Mouse (Mus musculus) kidney, adult 18-20 months (tissue): Measurements from ENCODE around the gene Wnt8b.
"Not testable (repeated sequence)": the region's sequence is repeated elsewhere in the genome, so short reads cannot be mapped to it uniquely, and the experiment has no call there.

Source experiments
- DNase-seq: peaks from one replicate; pipeline ENCODE4 v3.0.0; 2021

Gene Wnt8b

DNA sequence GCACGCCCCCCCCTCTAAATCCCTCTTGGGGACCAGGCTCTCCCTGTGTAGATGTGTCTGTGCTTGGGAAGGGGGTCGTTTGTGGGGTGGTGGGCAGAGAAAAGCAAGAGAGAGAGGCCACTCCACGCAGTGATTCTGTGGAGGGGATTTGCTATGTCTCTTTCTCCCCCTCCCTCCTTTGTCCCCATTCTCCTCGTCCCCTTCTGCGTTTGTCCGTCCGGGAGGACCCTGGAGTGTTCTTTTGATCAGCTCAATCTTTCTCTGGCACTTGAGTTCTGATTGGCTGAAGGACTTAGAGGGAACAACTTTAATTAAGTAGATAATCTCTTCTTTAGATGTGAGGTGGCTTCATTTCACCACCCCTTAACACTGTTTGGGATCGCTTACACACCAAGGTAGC, at the start of gene Wnt8b:
Wnt8b (plus strand) TSS at position 345 of the 400 bp plus-strand sequence.
- DNase-seq: no peak

DNA sequence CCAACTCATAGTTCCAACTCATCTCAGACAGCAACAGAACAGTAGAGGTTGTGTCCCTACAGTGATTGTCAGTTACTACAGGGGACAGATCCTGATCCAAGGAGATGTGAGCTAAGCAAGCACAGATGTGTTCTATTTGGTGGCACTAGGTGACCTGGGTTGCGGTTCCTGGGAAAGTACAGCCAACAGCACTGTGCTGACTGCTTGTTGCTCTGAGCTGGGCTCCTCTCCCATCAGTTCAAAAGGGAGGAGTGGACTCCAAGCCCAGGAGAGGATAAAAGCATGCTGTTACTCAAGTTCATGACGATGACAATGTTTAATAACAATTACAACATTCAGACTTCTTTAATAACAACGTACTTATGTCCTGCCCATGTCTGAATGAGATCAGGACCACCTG, 47.5 kb upstream of the Wnt8b start:
- no peak for DNase-seq

DNA sequence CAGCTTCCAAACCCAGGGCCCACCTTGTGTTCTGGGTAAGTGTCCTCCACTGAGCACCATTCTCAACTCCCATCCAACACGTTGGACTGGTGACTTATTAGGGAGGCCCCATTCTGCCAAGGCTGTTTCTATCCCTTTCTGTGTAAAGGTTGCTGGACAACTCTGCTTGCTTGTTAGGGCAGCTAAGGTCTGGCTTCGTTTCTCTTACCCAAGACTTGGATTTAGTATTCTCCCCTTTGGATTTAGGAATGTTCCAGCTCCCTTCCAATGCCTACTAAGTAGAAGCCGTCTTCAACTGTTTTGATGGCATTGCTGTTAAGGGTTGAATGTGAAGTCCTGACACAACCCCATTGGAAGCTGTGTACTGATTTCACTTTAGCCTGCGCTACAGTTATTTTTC, 45.3 kb upstream of the Wnt8b start:
- no peak for DNase-seq

DNA sequence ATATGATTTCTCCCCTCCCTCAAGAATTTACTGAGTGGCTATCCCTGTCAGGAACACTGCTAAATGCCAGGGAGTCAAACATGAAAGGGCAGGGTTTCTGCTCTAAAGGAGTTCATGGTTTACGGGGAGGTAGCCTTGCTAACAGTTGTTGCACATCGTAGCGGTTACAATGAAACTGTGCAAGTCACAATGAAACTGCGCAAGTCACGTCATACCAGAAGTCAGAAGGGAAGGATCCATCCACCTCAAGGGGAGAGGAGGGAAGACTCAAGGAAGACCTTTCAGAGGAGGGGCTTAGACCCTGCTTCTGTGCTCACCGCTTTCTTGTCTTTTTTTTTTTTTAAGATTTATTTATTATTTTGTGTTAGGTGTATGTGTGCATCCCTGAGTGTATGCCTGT, 38.4 kb upstream of the Wnt8b start:
- no peak for DNase-seq

DNA sequence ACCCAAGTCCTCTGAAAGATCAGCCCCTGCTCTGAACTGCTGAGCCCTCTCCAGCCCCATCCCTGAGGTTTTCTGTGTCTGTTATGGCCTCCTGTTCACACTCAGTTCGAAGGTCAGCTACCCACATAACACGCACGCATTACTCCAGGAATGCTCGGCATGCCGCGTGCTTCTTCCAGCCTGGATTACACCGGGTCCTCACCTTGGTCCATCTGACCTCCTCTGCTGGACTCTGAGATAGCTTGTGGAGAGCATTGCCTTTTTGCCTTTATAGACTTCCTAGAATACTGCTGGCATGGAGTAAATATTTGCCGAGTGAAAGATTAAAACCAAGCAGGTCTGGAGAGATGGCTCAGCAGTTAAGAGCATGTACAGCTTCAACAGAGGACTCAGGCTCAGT, 37.9 kb upstream of the Wnt8b start:
- DNase-seq: peak; percentile 46

DNA sequence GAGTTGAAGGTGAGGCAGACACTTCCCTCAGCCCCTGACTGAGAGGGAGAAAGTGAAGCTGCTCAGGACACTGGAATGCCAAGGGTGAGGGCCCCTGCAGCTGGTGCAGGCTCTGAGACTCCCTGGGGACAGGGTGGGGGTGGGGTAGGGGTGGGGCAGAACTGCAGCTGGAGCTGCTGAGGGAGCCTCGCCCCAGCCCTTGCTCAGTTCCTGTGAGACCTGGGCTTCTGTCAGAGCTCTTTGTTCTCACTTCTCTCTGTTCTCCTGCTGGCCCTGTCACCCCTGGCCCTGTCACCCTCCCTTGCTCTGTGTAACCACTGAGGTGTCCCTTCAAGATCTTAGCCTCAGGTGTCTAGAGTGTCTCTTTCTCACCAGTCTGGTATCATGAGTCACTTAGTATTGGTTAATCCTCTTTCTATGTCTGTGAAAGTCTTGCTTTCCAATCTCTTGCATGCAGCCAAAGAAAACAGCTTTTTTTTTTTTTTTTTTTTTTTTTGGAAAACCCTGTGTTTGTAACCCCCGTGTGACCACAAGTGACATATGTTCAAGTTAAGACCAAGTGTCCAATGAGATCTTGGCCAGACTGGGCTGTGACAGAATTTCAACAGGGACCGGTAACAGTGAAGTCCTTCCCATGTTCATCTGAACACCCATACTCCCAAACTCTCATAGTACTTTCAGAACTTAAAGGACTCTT, 35.8 kb upstream of the Wnt8b start:
- no peak for DNase-seq

DNA sequence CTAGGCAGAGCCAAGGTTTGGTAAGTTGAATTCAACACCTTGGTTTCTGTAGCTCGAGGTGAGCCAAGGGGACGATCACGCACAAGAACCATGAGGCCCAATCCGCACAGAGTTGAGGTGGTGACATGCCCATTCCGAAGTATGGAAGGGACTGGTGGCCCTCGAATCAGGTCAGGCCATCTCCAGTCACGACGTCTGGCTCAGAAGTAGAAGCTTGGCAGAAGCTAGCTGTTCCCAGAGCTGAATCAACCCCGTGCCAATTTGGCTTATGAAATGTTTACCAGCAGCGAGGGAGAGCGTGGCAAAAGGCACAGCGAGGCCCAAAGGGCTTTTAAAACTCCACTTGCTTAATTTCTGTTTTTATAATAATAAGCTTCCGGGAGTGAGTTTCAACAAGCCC, 34.6 kb upstream of the Wnt8b start:
- DNase-seq: peak; percentile 27

DNA sequence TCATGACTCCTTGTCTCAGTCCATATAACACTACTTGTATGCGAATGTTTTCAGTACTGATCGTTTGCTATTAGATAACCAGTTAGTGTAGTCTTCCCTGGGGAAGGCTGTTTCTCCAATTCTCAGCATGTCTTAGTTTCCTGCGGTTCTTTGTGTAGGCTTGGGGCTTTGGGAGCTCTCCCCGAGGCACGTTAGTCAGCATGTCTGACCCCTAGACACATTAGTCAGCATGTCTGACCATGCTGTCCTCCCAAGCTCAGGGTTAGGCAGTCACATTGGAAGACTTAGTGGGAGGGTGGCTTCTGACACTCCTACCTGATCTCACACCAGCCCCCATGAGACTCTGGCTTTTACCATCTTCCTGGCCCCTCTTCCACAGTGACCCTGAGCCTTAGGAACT, 32.8 kb upstream of the Wnt8b start:
- no peak for DNase-seq

DNA sequence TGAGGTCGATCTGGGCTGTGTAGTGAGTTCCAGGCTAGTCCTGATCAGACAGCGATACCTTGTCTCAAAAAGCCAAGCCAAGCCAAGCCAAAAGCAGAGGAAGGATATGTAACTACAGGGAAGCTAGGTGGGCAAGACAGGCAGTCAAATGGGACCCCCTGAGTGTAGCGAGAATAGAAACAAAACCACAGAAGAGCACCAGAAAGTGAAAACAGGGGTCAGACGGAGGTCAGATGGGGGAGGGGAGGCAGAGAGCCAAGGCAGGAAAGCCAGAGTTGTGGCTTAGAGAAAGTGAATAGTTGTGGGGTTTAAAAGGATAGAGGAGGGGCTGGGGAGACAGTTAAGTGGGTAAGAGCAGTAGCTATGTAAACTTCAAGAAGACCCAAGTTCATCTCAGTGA, 31.8 kb upstream of the Wnt8b start:
- DNase-seq: no peak

DNA sequence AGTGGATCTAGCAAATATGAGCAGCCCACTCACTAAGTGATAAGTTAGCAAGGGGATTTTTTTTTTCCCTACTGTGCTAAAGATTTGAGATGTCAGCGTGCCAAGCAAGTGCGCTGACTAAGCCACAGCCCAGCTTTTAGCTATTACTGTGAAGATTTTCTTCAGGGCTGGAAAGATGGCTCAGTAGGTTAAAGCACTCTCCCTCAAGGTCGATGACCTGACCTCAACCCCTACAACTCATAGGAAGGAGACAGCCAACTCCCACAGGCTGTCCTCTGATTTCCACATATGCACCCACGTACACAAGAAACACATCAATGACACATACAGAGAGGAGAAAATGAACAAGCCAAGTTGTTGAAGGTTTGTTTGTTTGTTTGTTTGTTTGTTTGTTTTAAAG, 31.1 kb upstream of the Wnt8b start:
- DNase-seq: no peak

DNA sequence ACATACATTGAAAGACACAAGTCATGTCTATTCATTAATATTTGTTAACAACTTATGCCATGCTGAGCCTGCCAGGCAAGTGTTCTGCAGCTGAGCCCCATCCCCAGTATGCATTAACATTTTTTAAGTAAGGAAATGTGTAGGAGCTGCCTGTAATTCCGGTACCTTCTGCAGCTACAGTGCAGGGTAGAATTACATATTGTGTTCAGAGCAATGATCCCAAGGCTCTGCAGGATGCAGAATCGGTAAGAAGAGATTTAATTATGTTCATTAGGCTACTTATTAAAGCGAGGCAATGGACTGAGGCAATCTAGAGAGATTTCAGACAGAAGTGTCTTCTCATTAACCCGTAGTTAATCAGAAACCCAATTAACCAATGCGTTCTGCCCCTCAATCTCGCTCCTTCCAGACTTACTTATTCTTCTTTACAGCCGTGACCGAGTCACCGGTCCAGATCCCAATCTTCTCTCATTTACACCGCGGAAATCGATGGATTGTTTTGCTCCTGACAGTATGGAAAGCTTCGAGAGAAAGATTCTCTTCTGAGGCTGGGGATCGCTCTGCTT, 27.2 kb upstream of the Wnt8b start:
- DNase-seq: not testable (repeated sequence)

DNA sequence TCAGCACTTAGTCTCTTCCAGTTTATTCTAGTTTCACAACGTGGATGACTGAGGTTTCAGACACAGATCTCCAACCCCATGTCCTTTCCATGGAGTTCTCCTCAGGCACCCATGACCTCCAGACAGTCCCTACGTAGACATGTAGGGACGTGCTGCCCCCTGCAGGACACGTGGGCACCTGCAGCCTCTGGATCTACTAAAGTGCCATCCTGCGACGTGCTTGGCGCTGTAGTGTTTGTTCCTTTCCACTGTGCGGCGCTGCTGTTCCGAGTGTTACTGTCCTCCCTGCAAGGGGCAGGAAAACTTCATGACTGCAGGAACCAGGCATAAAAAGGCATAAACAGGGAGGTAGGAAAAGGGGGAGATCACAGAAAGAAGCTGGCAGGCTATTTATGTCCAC, 19.1 kb upstream of the Wnt8b start:
- peak; percentile 82 for DNase-seq

DNA sequence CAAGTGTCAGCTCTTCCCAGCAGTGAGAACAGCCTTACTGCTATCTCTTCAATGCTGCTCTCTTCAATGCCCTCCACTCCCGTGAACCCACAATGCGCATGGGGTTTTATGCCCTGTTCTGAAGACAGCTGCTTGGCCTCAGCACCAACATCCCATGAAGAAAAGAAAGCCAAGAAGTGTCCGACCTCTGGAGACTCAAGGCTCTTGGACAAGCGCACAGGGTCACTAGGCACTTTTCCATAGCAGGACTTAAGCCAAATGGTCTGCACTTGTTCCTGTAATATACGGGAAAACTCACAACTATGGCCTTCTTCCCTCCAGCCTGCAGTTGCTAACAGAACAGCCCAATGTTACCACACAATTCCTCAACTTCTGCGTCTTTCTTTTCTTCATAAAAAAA, 18.0 kb upstream of the Wnt8b start:
- no peak for DNase-seq

DNA sequence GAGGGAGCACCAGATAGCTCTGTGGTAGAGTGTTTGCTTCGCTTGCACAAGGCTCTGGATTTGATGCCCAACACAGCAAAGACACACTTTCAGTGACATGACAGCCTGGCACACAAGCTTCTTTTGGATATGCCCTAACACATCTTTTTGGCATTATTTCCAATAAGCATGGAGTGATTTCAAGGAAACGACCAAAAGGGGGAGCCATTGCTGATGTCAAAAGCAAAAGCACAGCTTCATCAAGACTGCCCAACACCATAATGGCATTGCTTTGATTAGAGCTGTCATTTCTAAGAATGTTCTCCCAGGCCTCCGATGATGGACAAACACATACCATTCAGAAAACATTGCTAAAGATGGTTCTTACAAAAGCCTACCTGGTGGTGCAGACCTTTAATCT, 16.7 kb upstream of the Wnt8b start:
- no peak for DNase-seq

DNA sequence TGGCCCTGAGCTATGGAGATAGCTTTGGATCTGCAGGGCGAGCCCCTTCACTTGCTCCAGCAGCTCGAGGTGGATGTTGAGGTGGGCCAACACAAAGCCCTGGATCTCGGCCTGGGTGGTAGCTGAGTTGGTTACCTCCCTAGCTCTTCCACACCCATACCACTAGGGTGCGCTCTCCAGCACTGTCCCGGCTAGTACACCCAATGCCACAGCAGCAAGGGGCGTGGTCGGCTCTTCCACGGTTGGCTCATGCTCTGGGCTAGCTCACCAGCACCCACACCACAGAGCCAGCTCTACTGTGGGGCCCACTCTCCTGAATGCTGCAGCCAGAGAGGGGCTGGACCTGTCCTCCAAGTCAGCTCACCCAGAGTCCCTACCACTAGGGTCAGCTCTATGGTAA, 6.0 kb upstream of the Wnt8b start:
- DNase-seq: peak; percentile 43

DNA sequence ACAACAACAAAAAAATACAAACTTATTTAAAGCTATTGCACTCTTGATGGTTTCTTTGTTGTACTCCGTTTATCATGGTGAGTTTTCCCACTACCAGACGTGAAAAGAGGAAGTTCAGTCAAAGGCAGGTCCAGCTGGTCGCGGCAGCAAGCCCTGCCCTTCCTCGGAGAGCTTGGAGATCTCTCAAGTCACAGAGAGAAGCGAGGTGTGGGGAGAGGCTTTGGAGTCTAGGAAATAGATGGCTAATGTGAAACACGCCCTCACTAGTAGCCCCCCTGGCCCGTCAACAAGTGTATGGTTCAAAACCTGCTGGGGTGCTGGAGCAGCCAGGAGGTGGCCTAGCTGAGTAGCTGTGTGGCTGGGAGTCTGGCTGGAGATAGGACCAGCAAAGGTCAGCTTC, 3.2 kb downstream of the Wnt8b start:
- DNase-seq: no peak

DNA sequence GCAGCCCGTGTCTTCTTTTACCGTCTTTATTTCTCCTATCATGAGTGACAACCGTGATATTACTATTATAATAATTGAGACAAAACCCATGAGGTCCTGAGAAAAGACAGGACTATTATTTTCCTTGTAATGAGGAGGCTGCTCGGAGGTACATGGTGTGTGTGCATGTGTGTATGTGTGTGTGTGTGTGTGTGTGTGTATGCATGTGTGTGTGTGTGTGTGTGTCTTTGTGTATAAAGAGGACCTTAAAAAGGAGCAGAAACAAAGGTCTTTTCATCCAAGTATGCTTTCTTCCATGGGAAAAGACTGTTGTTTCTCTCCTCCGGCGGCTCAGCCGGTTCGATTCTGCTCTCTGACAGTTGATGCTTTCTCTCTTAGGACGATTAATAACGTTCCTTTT, 3.7 kb downstream of the Wnt8b start:
- no peak for DNase-seq

DNA sequence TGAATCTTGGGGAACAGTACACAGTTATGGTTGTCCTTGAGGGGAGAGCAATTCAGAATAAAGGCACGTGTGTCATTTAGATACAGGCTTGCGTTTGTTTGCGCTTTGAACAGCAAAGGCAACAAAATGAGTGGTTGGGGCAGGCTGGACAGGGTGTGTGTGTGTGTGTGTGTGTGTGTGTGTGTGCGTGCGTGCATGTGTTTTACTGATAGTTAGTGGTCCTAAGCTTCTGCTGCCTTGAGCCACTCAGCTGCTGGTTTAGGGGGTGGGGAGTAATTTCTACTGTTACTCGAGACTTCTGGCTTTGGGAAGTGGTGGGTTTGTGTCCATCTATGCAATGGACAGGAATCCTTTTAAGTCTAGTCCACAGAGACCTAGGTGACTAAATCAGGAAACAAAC, 5.7 kb downstream of the Wnt8b start:
- DNase-seq: no peak

DNA sequence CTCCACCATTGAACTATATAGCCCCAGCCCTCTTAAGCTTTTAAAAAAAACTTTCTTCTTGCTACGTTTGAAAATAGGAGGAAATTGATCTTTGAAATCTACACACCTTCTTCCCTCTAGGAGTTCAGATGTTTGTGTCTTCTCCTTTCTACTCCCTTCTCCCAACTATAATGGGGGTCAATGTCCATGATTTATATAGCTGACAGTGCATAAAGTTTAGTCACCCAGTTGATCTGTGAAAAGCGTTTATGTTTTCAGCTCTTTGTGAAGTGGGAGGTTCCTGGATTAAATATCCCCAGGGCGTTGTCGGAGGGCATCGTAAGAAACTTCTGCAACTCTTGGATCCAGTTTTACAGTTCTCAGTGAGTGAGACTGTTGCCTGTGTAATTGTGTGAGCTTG, 7.0 kb downstream of the Wnt8b start:
- DNase-seq: no peak

DNA sequence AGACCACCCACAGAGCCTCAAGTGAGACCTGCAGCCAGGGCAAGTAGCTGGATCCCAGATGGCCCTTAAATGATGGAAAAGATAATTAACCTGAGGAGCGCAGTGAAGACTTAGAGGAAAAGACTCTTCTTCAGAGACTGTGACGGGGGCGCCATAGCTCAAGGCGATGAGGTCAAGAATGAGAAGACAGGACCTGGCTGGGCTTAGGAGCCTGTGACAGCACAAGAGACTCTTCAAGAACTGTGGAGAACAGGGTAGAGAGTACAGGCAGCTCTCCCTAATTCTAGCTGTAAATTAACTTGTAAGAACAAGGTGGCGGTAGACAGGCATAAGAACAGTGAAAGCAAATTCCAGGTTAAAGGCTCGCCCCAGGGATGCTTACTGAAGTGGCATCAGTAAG, 8.7 kb downstream of the Wnt8b start:
- DNase-seq: no peak

DNA sequence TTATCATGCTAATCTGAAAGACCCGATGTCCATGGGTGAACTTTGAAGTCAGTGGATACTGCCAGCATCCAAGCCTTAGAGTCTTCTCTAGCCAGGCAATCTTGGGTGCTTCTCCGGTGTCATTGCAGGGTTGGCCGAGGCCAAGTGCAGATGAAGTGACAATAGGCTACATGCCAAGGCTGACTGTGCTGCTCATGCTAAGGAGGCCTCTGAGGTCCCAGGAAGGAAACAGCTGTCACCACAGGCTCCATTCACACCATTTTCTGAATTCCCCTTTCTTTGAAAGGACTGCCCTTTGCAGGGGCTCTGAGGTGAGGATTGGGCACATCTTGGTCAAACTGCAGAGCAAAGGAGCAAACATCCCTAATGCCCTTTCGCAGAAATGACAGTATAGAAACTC, 9.5 kb downstream of the Wnt8b start:
- DNase-seq: no peak

DNA sequence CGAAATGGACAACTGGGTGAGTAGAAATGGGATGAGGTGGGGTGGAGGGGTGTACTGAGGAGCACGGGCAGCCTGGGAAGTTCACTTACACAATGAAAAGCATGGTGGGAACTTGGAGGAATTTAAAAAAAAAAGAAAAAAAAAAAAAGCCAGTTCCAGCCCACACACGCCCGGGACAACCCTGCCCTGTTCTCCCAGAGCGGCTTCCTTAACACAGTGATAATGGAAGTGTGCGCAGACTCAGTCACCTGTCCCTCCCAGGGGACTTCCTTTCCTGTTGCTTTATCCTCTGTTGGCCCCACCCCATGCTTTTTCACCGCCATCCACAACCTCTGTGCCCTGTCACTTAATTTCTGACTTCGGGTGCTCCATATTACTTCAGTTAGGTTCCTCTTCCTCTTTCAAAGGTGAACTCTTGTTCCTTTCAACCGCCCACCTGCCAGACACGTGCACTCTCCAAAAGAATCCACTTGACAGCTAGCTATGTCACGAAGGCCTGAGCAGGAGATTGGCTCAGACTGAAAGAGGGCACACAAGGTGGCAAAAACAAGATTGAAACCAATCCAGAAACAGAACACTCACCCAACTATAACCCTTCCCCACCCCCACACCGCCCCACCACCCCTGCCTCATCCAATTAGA, 17.4 kb downstream of the Wnt8b start:
- no peak for DNase-seq

DNA sequence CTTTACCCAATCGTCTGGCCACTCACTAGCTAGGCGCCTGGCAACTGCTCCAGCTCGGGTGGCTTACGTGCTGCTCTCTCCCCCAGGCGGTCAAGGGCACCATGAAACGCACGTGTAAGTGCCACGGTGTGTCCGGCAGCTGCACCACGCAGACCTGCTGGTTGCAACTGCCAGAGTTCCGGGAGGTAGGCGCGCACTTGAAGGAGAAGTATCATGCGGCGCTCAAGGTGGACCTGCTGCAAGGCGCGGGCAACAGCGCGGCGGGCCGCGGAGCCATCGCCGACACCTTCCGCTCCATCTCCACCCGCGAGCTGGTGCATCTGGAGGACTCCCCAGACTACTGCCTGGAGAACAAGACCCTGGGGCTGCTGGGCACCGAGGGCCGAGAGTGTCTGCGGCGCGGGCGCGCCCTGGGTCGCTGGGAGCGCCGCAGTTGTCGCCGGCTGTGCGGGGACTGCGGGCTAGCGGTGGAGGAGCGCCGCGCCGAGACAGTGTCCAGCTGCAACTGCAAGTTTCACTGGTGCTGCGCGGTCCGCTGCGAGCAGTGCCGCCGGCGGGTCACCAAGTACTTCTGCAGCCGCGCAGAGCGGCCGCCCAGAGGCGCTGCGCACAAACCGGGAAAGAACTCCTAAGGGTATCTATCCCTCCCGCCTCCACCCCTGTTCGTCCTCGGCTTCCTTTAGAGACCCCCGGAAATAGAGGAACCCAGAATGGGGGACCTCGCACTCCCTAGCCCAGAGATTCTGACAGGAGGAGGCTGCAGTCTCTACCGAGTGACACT, 18.4 kb downstream of the Wnt8b start:
- peak; percentile 44 for DNase-seq

DNA sequence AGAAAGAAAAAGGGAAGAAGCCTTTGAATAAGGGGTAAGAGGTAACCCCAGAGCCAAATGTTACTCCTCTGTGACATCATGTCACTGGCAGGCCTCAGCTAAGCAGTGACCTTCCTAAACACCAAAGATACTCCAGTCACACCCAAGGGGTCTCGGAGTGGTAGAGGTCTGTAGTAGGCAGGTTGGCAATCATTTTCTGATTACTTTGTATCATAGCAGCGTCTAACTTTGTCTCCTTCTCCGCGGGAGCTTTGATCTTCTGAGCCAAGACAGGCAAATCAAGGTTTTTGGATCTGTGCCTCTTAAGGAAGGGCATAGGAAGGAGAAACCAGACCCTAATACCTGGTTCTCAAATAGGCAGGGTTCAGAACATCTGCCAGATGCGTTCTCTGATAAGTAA, 19.3 kb downstream of the Wnt8b start:
- DNase-seq: no peak
